Mouse (Mus musculus): ENCODE results near the gene Arhgef17.

The Arhgef17 gene

GRCm38 (mm10) chr7:100941169-100941568 is 9.3 kb upstream of the Arhgef17 start:
- no peak for DNase-seq (ENCODE audit: low spot score in 2 of 2)

DNA sequence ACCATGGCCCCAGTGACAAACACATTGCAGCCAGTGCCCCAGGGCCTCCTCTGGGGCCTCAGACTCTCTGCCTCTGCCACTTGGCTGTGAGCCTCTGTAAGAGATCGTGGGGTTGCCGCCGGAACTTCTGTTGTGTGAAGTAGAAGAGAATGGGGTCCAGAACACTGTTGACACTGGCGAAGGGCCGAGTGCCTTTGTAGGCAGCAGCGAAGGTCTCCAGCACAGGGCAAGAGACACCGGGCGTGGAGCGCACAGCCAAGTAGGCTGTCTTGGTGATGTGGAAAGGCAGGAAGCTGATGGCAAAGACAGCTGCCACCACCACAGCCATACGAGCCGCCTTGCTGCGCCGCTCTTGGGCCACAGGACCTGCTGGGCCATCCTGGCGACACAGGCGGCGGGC is 6.2 kb upstream of the Arhgef17 start:
- peak in 1 of 2 experiments; percentile 39 for DNase-seq (ENCODE audit: low spot score in 2 of 2)

DNA sequence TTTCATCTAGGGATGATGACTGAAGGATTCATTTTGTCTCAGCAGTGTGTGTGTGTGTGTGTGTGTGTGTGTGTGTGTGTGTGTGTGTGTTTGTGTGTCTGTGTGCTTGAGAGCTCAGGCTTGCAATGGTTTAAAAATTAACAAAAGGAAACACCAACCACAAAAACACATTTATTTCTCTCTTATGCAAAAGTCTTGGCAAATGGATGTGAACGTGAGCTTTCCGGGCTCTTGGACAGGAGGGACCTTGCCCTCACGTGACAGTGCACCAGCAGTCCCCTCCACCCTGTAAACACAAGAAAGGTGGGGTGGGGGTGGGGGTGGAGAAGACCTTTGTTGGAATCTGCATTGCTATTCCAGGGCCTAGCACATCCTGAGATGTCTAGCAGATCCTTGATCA is 5.6 kb upstream of the Arhgef17 start:
- no peak for DNase-seq (ENCODE audit: low spot score in 2 of 2)

- DNase-seq (ENCODE audit: low spot score in 2 of 2) = no peak
Observed at GRCm38 (mm10) chr7:100933520-100933919, 1.6 kb upstream of the Arhgef17 start.

GRCm38 (mm10) chr7:100932481-100933007 is 637 bp upstream of the Arhgef17 start:
- peak; percentile 55 to 81 for DNase-seq (ENCODE audit: low spot score in 2 of 2)

GRCm38 (mm10) chr7:100931316-100931925 is 486 bp downstream of the Arhgef17 start:
- DNase-seq (ENCODE audit: low spot score in 2 of 2) = no peak

DNA sequence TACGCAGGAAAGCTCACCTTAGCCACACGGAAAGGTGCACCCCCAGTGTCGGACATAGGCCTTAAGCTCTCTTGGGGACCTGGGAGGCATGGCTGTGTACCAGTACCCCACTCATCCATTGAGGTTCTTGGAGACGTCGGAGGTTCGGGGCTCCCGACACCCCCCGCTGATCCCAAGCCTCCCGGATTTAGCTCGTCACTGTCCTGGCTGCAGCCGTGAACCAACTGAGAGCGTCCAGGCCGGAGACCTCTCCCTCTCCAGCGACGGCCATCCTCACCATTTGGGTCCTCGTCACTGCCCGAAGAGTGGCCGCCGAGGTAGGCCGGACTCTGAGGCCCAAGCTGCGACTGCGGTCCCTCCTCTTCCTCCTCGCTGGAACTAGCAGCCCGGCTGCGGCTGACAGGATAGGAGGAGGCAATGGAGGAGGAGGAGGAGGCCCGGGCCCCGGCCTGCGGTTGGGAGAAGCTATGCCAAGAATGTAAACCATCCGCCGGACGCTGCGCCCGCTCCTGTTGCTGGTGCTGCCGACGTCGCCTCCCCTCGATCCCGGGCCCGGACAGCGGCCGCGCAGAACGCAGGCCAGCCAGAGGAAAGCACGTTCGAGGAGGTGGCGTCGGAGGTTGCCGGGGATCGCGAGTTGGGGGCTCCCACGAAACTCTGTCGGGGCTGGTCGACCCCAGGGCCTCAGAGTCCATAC is 1.1 kb downstream of the Arhgef17 start:
- DNase-seq (ENCODE audit: low spot score in 2 of 2) = no peak

DNA sequence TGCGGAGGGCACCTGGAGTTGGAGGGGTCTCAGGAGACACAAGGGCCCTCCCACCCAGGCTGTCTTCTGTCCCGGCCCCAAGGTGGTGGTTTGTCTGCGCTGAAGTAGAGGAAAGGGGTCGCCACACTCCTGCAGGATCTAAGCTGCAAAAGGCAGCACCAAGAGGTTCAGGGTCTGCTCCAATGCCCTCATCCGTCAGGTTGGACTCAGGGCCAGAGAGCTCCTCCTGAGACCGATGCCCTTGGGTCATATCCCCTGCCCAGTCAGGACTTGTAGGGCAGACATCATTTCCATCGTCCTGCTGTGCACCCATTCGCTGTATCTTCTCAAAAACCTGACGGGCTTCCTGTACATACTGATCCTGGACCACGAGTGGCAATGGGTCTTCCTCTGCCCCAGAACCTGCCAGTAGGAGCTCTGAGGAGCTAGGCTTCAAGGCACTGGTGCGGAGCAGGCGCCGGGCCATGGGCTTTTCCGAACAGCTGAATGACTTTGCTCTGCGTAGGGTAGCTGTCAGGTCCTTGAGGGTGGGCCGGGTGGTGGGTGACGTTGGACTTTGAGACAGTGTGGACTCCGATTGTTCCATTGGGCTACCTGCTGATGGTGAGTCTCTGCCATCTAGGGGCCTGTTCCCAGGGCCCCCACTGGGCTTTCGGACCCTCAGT is 2.1 kb downstream of the Arhgef17 start:
- DNase-seq (ENCODE audit: low spot score in 2 of 2) = no peak

- no peak for DNase-seq (ENCODE audit: low spot score in 2 of 2)
Observed at GRCm38 (mm10) chr7:100928456-100928855, 3.5 kb downstream of the Arhgef17 start.

GRCm38 (mm10) chr7:100927287-100928000 is 4.5 kb downstream of the Arhgef17 start:
- DNase-seq (ENCODE audit: low spot score in 2 of 2) = no peak

- DNase-seq (ENCODE audit: low spot score in 2 of 2) = no peak
Observed at GRCm38 (mm10) chr7:100926311-100926923, 5.5 kb downstream of the Arhgef17 start.

DNA sequence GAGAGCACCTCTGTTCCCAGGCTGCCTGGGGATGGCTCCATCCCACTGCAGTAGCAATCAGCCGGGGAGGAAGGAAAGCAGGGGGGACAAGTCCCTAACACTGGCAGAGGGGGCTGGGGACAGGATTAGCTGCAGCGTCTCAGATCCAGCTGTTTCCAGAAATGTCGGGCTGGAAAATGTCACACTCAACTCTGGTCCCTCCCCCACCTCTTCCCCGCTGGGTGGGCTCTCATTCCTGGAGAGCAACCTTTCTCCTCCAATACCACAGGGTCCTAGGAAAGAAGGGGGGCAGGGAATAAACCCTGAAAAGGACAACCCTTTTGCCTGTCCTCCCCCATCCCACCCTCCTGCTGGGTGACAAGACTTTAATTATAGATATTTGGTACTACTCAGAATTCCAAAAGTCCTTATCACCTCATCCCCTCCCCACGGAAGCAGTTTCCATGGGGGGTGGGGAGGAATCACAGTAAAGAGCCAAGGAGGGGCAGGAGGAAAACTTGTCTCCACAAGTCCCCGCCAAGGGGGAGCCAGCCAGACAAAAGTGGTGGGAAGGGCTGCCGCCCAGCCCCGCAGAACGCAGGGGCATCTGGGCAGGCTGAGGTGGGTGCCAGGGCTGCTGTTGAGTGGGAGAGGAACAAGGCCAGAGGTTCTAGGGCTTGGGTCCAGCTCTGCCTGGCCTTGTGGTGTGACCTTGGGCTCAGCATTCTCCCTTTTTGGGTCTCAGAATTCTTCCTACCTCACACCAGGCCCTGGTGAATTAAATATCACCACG is 7.0 kb downstream of the Arhgef17 start:
- DNase-seq (ENCODE audit: low spot score in 2 of 2) = no peak

GRCm38 (mm10) chr7:100924200-100924599 is 7.7 kb downstream of the Arhgef17 start:
- no peak for DNase-seq (ENCODE audit: low spot score in 2 of 2)

DNA sequence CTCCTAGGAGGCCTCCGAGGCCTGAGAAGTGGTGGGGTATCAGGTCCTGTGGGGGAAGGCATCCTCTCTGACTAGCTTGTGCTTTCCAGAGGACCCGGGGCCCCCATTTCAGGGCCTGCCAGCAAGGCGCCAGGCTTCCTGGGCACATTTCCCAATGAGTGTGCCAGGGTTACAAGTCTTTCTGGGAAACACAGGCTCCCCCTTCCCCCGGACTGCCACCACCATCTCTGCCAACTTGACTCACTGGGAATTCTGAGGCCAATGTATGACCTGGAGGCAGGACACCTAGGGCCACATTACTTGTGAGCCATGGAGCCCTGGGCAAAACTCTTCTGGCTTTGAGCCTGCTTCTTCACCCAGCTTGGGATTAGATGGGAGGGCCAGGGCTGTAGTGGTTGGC is 9.0 kb downstream of the Arhgef17 start:
- no peak for DNase-seq (ENCODE audit: low spot score in 2 of 2)

DNA sequence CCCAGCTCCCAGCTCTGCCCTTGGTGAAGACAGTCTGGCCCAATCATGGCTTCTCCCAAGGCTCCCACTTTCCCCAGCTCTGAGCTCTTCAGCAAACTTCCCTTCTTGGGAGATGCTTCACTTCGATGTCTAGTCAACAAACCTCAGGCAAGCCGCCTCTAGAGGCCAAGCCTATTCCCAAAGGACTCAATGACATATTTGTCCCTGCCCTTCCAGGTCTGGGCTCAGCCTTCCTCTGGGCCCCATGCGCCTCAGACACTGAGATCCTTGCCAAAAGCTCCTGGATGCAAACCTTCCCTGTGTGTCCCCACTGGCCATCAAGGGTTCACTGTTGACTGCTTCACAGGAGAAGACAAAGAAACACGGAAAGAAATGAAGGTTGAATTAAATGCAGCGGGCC is 10.6 kb downstream of the Arhgef17 start:
- DNase-seq (ENCODE audit: low spot score in 2 of 2) = no peak

- DNase-seq (ENCODE audit: low spot score in 2 of 2) = no peak
Observed at GRCm38 (mm10) chr7:100919809-100920107, 12.1 kb downstream of the Arhgef17 start.

- DNase-seq (ENCODE audit: low spot score in 2 of 2) = no peak
Observed at GRCm38 (mm10) chr7:100919006-100919808, 12.7 kb downstream of the Arhgef17 start.

GRCm38 (mm10) chr7:100918176-100918575 is 13.7 kb downstream of the Arhgef17 start:
- no peak for DNase-seq (ENCODE audit: low spot score in 2 of 2)

GRCm38 (mm10) chr7:100917751-100918150 is 14.2 kb downstream of the Arhgef17 start:
- no peak for DNase-seq (ENCODE audit: low spot score in 2 of 2)

DNA sequence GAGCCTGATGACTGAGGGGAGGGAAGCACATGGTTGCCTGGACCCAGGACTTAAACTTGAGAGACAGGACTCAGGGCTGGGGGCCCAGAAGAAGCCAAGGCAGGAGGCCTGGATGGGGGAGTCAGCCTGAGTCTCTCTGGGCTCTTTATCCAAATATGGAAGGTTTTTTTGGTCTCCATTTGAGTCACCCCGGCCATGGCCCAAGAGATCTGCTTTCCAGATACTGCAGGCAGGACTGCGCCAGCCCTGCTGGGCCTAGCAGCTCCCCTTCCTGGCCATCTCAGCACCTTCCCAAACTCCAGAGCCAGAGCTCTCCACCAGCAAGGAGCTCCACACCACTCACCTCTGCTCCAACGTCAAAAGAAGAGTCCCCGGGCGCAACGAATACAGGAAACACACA is 15.4 kb downstream of the Arhgef17 start:
- no peak for DNase-seq (ENCODE audit: low spot score in 2 of 2)
